Mouse (Mus musculus) stomach, embryonic 15.5 days (tissue): ENCODE results near the gene Tomm6. TPM values are rescaled to one million over a fixed set of nuclear protein-coding genes. Genes with fewer than 3 reads are reported as not detected.

ENCODE experiments used
- ATAC-seq: fragments of 200-750 bp; cut with Nextera tagmentation; 2 replicates; pipeline ENCODE4 v1.8.0; 2017; ENCODE audit warnings: low read depth, moderate number of reproducible peaks, moderate TSS enrichment; ENCODE audit not compliant: insufficient read depth, low FRiP score
- H3K27ac ChIP-seq: fragments of 300-500 bp; sonication (generic); 2 replicates; pipeline ENCODE4 v1.5.1; 2015; ENCODE audit warnings: mild to moderate bottlenecking, inconsistent platforms
- H3K27me3 ChIP-seq: fragments of 300-500 bp; sonication (generic); replicated peaks from 2 replicates; pipeline ENCODE4 v1.6.1; 2015; ENCODE audit warnings: inconsistent platforms
- H3K36me3 ChIP-seq: fragments of 300-500 bp; sonication (generic); 2 replicates; pipeline ENCODE4 v1.6.1; 2015; ENCODE audit warnings: inconsistent platforms
- H3K4me1 ChIP-seq: fragments of 300-500 bp; sonication (generic); 2 replicates; pipeline ENCODE4 v1.6.1; 2015; ENCODE audit warnings: inconsistent platforms
- H3K4me2 ChIP-seq: fragments of 300-500 bp; sonication (generic); 2 replicates; pipeline ENCODE4 v1.6.1; 2015; ENCODE audit warnings: mild to moderate bottlenecking, inconsistent platforms
- H3K4me3 ChIP-seq: fragments of 300-500 bp; sonication (generic); replicated peaks from 2 replicates; pipeline ENCODE4 v1.5.1; 2015; ENCODE audit warnings: inconsistent platforms
- H3K9ac ChIP-seq: fragments of 300-500 bp; sonication (generic); 2 replicates; pipeline ENCODE4 v1.6.1; 2015; ENCODE audit warnings: inconsistent platforms
- H3K9me3 ChIP-seq: fragments of 300-500 bp; sonication (generic); 2 replicates; pipeline ENCODE4 v1.6.1; 2016; ENCODE audit warnings: inconsistent platforms
- WGBS: fragments of 180-500 bp; shearing (Covaris S2); methylation state at CpG from one replicate; pipeline ENCODE4 v1.1.7; 2015; 5-methylcytosine and 5-hydroxymethylcytosine counted together
- polyA plus RNA-seq: library from polyadenylated mRNA; unstranded; fragments of >200 nt; fragmentation: Nextera tagmentation; extraction: Ambion mirVana; gene quantifications from 2 replicates; pipeline ENCODE4 v1.2.1, GENCODE M21; 2015

Gene Tomm6
- polyA plus RNA-seq, 1 experiment from 2014 or later: 404 TPM

DNA sequence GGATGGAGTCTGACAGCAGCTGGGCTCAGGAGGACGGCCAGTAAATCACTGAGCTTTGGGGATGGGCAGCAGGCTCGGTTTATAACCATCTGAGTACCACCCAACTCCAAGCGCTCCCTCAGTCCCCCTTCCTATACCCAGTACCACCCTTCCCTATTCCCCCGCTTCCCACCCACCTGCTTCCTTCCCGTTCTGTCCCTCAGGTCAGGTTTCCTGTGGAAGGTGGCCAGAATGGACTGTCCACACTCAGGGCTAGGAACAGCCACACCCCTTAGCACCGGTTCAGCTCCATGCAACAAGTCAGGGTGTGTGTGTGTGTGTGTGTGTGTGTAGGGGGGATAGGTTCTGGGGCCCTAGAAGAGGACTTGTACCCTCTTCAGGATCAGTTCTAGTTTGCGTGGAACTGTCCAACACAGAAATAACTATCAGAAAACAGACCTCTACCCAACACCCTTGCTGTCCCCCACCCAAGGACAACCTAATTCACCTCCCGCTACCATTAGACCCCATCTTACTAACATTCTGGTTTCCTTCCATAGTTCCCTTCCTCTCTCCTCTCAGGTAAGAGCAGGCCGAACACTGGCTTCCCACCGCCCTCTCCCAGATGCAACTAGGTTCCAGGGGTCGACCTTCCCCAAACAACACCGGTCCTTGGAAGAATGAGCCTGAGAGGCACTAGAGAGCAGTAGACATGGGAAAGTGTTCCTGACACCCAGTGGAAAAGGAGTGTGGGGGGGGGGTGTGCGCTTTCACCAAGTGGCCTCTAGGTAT is 5.7 kb upstream of the Tomm6 start:
- H3K27me3 ChIP-seq: no peaks in the 10 kb centered on the region
- H3K36me3 ChIP-seq: no peaks in the 10 kb centered on the region
- 0 out of 2 replicates have a peak overlapping the region, but pooled peaks have one; percentile 65 for H3K27ac ChIP-seq
- no peaks in the 10 kb centered on the region for H3K9me3 ChIP-seq
- peak overlapping the region; percentile 78 for H3K4me3 ChIP-seq
- H3K4me2 ChIP-seq: peak overlapping the region; percentile 95
- H3K4me1 ChIP-seq: peaks cover 13% of the 10 kb centered on the region
- ATAC-seq: no peak
- WGBS: 37% methylated on average over 13 of the region's 13 CpGs
- H3K9ac ChIP-seq: 0 out of 2 replicates have a peak overlapping the region, but pooled peaks have one; percentile 25

DNA sequence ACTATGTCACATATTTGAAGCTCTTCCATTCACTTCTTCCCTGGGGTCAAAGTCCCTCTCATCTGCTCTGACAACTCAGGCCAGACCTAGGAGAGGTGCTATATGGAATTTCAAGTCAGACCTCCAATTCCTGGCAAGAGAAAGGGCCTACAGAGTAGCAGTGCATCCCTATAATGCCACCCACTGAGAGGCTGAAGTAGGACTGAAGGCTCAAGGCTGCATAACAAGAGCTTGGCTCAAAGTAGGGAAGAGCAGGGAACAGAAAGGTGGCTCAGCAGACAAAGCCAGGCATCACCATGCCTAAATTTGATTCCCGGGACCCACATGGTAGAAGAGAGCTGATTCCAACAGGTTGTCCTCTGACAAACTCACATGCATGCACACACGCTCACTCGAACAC is 3.5 kb upstream of the Tomm6 start:
- no peak overlapping the region for H3K9ac ChIP-seq
- H3K9me3 ChIP-seq: no peaks in the 10 kb centered on the region
- H3K36me3 ChIP-seq: no peaks in the 10 kb centered on the region
- no peak for ATAC-seq
- no peak overlapping the region for H3K4me3 ChIP-seq
- no peak overlapping the region for H3K4me2 ChIP-seq
- 87% methylated on average over 3 of the region's 3 CpGs for WGBS
- peaks cover 20% of the 10 kb centered on the region for H3K4me1 ChIP-seq
- H3K27me3 ChIP-seq: no peaks in the 10 kb centered on the region
- H3K27ac ChIP-seq: no peak overlapping the region

DNA sequence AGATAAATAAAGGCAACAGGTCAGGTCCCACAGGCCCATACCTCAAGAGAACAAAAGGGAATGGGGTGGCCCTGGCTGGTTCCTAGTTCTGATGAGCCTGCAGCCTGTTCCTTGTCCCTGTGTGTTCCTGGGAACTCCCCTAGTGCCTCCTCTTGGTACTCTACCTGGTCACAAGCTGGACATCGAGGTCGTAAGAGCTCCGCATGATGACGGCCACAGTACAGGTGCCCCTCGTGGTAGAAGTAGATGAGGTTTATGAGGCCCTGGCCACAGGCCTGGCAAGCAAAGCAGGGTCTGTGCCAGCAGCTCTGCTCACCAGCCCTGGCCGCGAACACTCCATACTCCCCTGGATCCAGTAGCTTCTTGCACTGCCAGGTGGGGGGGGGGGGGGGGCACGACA is 1.7 kb upstream of the Tomm6 start:
- H3K4me3 ChIP-seq: no peak overlapping the region
- 76% methylated on average over 8 of the region's 8 CpGs for WGBS
- no peak overlapping the region for H3K9ac ChIP-seq
- H3K36me3 ChIP-seq: 0 out of 2 replicates have a peak, but pooled peaks cover 12% of the 10 kb centered on the region
- H3K4me1 ChIP-seq: peaks cover 15% of the 10 kb centered on the region
- H3K27ac ChIP-seq: no peak overlapping the region
- no peaks in the 10 kb centered on the region for H3K27me3 ChIP-seq
- peak overlapping the region; percentile 97 for H3K4me2 ChIP-seq
- H3K9me3 ChIP-seq: no peaks in the 10 kb centered on the region
- ATAC-seq: no peak

DNA sequence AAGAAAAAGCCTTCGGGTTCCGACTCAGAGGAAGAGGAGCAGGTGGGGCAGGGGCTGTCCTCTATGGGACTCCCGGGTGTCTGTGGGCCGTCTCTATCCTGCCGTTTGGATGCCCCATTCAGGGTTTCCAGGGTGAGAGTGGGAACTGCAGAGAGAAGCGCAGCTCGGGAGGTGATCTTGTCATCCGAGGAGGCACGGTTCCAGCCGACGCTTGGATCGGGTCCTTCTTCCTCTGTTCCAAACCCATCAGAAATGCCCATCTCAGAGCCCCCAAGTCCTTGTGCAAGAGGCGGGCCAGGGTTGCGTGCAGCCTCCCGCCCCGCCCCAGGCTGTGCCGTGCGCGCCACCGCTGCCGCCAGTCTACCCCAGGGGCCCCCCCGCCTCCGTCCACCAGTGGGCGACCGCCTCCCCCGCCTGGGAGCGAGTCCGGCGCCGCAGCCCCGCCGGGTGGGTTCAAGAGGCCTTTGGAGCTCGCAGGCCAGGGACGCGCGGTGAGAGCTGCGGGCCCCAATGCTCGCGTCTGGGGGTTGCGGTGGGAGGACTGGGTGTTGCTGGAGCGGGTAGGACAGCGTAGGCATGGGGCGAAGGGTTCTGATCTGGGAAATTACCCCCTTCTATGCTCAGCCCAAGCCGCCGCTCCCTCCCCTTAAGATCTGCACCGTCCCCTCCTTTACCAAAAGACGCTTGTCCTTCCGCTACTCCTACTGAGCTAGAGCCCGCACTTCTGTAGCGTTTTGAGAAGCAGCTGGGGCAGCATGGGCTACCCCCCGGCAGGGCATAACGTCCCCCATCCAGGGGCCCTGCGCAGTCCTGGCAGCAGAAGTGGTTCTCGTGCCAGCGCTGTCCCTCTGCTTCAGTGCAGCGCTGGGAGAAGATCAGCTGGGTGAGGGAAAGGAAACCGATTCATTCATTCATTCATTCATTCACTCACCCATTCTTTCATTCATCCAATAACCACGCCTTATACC is 706 bp upstream of the Tomm6 start, which contains the start of gene Frs3:
Gene Frs3, plus strand, starts transcription at position 423 of the 968 bp plus-strand sequence.
- ATAC-seq: peak; percentile 67
- Histone ChIP-seq H3K9ac (peak within 1 kb of the TSS; percentile 69), H3K27me3 (no peaks in the 10 kb centered on the region), H3K4me3 (peak within 1 kb of the TSS; percentile 89), H3K36me3 (peaks cover 22% of the 10 kb centered on the region; the same call in 1 of the 2 replicates), H3K4me2 (peak within 1 kb of the TSS; percentile 97), H3K4me1 (peaks cover 12% of the 10 kb centered on the region), H3K9me3 (no peaks in the 10 kb centered on the region), H3K27ac (peak within 1 kb of the TSS; percentile 87)
- 2% methylated on average over 57 of the region's 58 CpGs for WGBS

DNA sequence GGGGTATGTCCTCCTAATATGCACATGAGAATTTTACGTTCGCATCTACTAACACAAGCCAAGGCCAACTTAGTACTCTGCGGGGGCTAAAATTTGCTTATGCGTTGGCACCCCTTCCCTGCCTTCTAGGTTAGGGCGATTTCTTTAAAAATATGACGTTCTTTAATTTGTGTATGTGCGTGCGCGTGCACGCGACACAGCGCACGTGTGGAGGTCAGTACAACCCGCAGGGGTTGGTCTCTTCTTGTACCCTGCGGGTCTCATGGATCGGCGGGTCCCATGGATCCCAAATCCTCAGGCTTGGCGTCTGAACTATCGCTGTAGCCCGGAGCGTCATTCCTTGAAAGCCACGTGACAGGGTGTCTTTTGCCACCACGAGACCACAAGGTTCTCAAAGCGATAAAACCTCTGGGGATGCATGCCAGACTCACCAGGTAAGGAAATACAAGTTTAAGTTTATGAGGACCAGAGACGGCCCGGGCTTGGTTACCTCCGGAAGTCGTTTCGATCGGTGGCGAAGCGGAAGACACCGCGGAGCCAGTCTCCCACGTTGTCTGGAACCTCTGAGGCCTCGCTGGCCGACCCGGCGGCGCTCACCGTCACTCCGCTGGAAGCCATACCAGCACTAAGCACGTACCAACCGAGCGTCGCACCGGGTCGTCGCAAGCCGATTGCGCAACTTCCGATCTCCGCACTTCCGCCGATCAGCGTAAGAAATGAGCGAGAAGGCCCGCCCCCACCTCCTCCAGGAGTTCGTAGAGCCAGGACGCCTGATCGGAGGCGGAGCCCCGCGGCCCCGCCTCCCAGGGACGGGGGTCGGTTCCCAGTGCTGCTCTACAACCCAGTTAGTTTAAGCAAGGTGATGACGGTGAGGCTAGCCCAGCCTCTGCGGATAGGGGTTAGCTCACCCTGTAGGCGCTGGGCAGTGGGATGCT is 510 bp downstream of the Tomm6 start:
- Histone ChIP-seq H3K4me3 (peak overlapping the region; percentile 89), H3K4me1 (peaks cover 12% of the 10 kb centered on the region), H3K27me3 (no peaks in the 10 kb centered on the region), H3K9me3 (no peaks in the 10 kb centered on the region), H3K36me3 (peaks cover 22% of the 10 kb centered on the region; the same call in 1 of the 2 replicates), H3K9ac (peak overlapping the region; percentile 69), H3K4me2 (peak overlapping the region; percentile 97), H3K27ac (peak overlapping the region; percentile 87)
- ATAC-seq: peak; percentile 91
- under 1% methylated on average over 70 of the region's 70 CpGs for WGBS

DNA sequence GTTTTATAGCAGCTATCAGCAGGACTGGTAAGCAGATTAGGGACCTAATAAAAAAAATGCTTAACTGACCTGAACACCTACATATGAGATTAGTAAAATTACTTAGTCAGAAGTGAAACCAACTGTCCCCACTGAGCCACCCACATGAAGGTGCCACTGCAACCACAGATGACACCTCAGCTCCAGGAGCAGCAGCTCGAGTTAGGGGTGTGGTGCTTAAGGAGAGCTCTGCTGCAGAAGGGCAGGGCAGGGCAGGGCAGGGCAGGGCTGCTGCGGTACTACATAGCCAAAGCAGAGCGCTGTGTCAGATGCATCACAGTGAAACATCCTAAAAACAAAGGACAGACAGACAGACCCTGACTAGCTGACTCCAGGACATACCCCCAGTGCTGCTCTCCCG is 5.3 kb downstream of the Tomm6 start:
- 74% methylated on average over 4 of the region's 4 CpGs for WGBS
- H3K36me3 ChIP-seq: peaks cover 36% of the 10 kb centered on the region

DNA sequence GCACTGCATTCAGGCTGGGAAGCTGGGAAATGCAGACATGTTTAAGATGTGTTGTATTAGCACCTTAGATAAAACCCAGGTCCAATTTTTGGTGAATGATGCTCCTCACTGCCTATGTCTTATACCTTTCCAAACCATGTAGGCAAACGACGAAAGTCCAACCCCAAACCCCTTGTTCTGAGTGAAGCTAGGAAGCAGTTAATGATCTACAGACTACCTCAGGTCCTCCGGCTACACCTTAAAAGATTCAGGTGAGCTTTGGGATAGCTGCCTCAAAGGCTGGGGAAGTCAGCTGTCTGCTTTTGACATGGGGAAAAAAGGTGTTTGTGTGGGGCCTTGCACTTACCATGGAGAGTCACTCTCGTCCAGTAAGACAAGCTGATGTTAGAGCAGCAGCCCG is 9.5 kb downstream of the Tomm6 start:
- WGBS: 69% methylated on average over 5 of the region's 5 CpGs
- no peaks in the 10 kb centered on the region for H3K4me1 ChIP-seq
- no peak overlapping the region for H3K4me2 ChIP-seq

More for the DNA sequence above, 5.3 kb downstream of the Tomm6 start:
- no peak overlapping the region for H3K27ac ChIP-seq
- H3K9ac ChIP-seq: no peak overlapping the region
- H3K4me2 ChIP-seq: no peak overlapping the region
- no peaks in the 10 kb centered on the region for H3K27me3 ChIP-seq
- H3K4me3 ChIP-seq: no peak overlapping the region
- no peaks in the 10 kb centered on the region for H3K9me3 ChIP-seq
- H3K4me1 ChIP-seq: peaks cover 7% of the 10 kb centered on the region
- ATAC-seq: no peak

DNA sequence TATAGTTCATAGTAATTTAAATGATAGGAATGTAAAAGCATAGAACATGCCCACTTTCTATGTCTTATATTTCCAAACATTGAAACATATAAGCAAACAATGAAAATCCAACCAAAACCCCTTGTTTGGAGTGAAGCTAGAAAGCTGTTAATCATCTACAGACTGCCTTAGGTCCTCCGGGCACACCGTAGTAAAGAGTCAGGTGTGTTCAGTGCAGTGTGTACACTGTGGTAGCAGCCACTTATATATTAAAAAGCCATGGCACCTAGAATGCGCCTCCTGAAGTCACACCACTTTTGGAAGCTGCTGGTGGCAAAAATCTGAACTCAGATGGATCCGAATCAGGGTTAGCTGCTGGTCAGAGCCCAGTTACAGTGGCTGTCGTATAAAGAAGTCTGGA is 9.9 kb downstream of the Tomm6 start:
- WGBS: 69% methylated on average over 5 of the region's 5 CpGs
- H3K4me1 ChIP-seq: no peaks in the 10 kb centered on the region
- ATAC-seq: 0 out of 2 replicates have a peak, but pooled peaks have one; percentile 60
- H3K36me3 ChIP-seq: peaks cover 14% of the 10 kb centered on the region
- 0 out of 2 replicates have a peak overlapping the region, but pooled peaks have one; percentile 18 for H3K27ac ChIP-seq
- no peaks in the 10 kb centered on the region for H3K9me3 ChIP-seq
- no peak overlapping the region for H3K4me2 ChIP-seq
- no peak overlapping the region for H3K4me3 ChIP-seq
- no peaks in the 10 kb centered on the region for H3K27me3 ChIP-seq
- no peak overlapping the region for H3K9ac ChIP-seq

More for the DNA sequence above, 9.5 kb downstream of the Tomm6 start:
- Histone ChIP-seq H3K9ac (no peak overlapping the region), H3K4me3 (no peak overlapping the region), H3K36me3 (peaks cover 14% of the 10 kb centered on the region), H3K27ac (0 out of 2 replicates have a peak overlapping the region, but pooled peaks have one; percentile 18), H3K27me3 (no peaks in the 10 kb centered on the region), H3K9me3 (no peaks in the 10 kb centered on the region)
- no peak for ATAC-seq

DNA sequence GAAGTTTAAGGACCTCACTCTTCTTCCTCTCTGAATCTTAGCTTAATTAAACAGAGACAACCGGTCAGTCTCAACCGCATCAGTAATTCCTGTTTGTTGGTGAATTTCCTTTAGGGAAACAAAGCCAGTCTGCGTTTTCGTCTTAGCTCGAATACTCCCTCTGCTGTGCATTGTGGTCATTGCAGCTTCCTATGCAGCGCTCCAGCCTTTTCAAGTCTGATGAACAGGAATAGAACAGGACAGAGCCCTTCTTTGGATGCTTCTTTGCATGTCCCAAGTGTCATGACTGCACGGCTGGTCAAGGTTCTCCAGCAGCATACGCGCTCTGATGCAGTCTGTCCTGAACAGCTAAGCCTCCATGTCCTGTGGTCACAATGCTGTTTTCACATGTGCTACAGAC is 11.6 kb downstream of the Tomm6 start:
- no peaks in the 10 kb centered on the region for H3K9me3 ChIP-seq
- peaks cover 8% of the 10 kb centered on the region for H3K4me1 ChIP-seq
- no peak overlapping the region for H3K27ac ChIP-seq
- H3K9ac ChIP-seq: no peak overlapping the region
- peaks cover 9% of the 10 kb centered on the region for H3K36me3 ChIP-seq
- H3K27me3 ChIP-seq: no peaks in the 10 kb centered on the region
- WGBS: 23% methylated on average over 9 of the region's 9 CpGs
- H3K4me3 ChIP-seq: no peak overlapping the region
- ATAC-seq: no peak
- no peak overlapping the region for H3K4me2 ChIP-seq

DNA sequence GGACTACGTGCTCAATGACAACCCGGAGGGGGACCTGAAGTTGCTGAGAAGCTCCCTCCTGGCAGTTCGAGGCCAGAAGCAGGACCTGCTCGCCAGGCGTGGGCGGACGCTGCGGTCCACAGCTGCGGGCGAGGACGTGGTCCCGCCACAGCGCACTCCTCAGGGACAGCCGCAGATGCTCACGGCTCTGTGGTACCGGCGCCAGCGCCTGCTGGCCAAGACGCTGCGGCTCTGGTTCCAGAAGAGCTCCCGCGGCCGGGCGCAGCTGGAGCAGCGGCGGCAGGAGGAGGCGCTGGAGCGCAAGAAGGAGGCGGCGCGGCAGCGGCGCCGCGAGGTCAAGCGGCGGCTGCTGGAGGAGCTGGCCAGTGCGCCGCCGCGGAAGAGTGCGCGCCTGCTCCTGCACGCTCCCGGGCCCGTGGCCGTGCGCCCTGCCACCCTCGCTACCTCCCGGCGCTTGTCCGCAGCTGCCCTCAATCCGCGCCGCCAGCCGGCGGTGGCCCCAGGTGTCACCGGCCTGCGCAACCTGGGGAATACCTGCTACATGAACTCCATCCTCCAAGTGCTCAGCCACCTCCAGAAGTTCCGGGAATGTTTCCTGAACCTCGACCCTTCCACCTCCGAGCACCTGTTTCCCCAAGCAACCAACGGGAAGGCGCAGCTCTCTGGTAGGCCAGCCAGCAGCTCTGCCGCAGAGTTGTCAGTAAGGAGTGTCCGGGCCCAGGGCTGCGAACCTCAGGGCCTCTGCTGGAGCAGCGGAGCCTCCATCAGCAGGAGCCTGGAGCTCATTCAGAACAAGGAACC is 15.7 kb downstream of the Tomm6 start:
- Histone ChIP-seq H3K4me2 (peak overlapping the region; percentile 89), H3K27ac (no peak overlapping the region; the same call in 1 of the 2 replicates), H3K9me3 (no peaks in the 10 kb centered on the region), H3K27me3 (no peaks in the 10 kb centered on the region), H3K4me3 (peak overlapping the region; percentile 44), H3K36me3 (no peaks in the 10 kb centered on the region), H3K4me1 (peaks cover 8% of the 10 kb centered on the region), H3K9ac (no peak overlapping the region)
- 7% methylated on average over 67 of the region's 68 CpGs for WGBS
- peak; percentile 78; the same call in 1 of the 2 replicates for ATAC-seq
